Comparison of ENCODE assay signal across 8 mouse cellular contexts in the genomic region with DNA sequence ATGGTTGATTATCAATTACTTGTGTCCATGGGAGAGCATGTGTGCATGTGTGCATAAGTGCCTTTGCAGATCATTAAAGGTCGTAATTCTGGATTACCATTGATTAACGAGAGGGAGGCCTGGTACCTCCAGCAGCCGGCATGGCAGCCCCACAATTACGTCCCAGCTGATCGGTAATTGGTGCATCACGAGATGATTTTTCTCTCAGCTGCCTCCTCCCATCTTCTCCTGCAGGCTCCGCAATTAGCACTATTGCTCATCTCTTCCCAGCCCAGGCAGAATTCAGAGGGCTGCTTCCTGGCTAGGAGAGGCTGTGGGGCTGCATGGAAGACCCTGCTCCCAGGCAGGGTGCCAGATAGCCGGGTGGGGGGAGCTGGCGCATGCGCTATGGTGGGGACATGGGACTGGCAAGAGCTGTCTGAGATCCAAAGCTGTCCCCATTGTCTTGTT. TPM values are rescaled to one million over a fixed set of nuclear protein-coding genes. Genes with fewer than 3 reads are reported as not detected.
DNase-seq lines count a peak whose midpoint lies in the region; ATAC-seq and TF ChIP-seq lines count a peak whose summit lies in the region.

No protein-coding gene starts in this region.

- H3K4me2 ChIP-seq in neural tube, embryonic 13.5 days, result peak overlapping the region; percentile 34

- TF ChIP-seq CTCF in thymus, adult 2 months (IDR thresholded peaks at IDR 0.05; ENCODE audit: borderline replicate concordance, control insufficient read depth, extremely low read depth, insufficient read depth, low read length, poor library complexity), result no peak
- no peak for TF ChIP-seq CTCF in heart, adult 2 months (IDR thresholded peaks at IDR 0.05)

- peak; percentile 48 for DNase-seq in embryo, embryonic 10.5 days (ENCODE audit: low spot score)
- DNase-seq in embryo, embryonic 10 days (ENCODE audit: low spot score), result no peak
- DNase-seq in embryonic facial prominence, embryonic 10.5 days (ENCODE audit: low spot score), result peak; percentile 26
- peak; percentile 68 to 74 for DNase-seq in layer of hippocampus, adult 18-20 months (ENCODE audit: low spot score in 2 of 2)
- no peak for DNase-seq in thymus, adult 2 months
- DNase-seq in cerebellum, adult 8-10 months, result no peak
- DNase-seq in heart, adult 2 months, result no peak

- TF ChIP-seq POLR2A in thymus, adult 2 months (IDR thresholded peaks at IDR 0.05; ENCODE audit: control insufficient read depth, extremely low read depth, insufficient read depth, low read length, poor library complexity), result no peak
- TF ChIP-seq POLR2A in heart, adult 2 months (IDR thresholded peaks at IDR 0.05; ENCODE audit: insufficient read depth, low read depth, low read length), result no peak

- H3K36me3 ChIP-seq in embryonic facial prominence, embryonic 10.5 days (replicated peaks), result no peaks in the 10 kb centered on the region
- no peaks in the 10 kb centered on the region for H3K36me3 ChIP-seq in neural tube, embryonic 13.5 days
- no peaks in the 10 kb centered on the region for H3K36me3 ChIP-seq in thymus, adult 2 months (ENCODE audit: control insufficient read depth, insufficient read depth, low read length)
- H3K36me3 ChIP-seq in heart, adult 2 months (ENCODE audit: control insufficient read depth, insufficient read depth, low read length), result no peaks in the 10 kb centered on the region

- intact Hi-C loops in heart, adult 2 months (cut with DNase I), result no loop called here

- peaks cover 48% of the 10 kb centered on the region for H3K4me1 ChIP-seq in embryonic facial prominence, embryonic 10.5 days
- H3K4me1 ChIP-seq in neural tube, embryonic 13.5 days (replicated peaks), result peaks cover 53% of the 10 kb centered on the region
- peaks cover 24% of the 10 kb centered on the region for H3K4me1 ChIP-seq in thymus, adult 2 months (replicated peaks; ENCODE audit: control insufficient read depth, insufficient read depth, low read length)
- H3K4me1 ChIP-seq in heart, adult 2 months (ENCODE audit: control insufficient read depth, insufficient read depth, low read length), result peaks cover 7% of the 10 kb centered on the region

- peak overlapping the region; percentile 71 for H3K27ac ChIP-seq in embryonic facial prominence, embryonic 10.5 days (replicated peaks)
- peak overlapping the region; percentile 96 for H3K27ac ChIP-seq in neural tube, embryonic 13.5 days (replicated peaks)
- H3K27ac ChIP-seq in thymus, adult 2 months (ENCODE audit: control insufficient read depth, insufficient read depth, low read length), result no peak overlapping the region
- H3K27ac ChIP-seq in heart, adult 2 months, result no peak overlapping the region

- peak; percentile 91 for ATAC-seq in neural tube, embryonic 13.5 days (ENCODE audit: low read depth)

- peak overlapping the region; percentile 48 for H3K9ac ChIP-seq in neural tube, embryonic 13.5 days
- no peak overlapping the region for H3K9ac ChIP-seq in heart, adult 2 months (ENCODE audit: low read depth, low read length)

- peaks cover 55% of the 10 kb centered on the region for H3K27me3 ChIP-seq in embryonic facial prominence, embryonic 10.5 days (replicated peaks; ENCODE audit: low read depth, poor library complexity, severe bottlenecking)
- peaks cover 71% of the 10 kb centered on the region for H3K27me3 ChIP-seq in neural tube, embryonic 13.5 days
- H3K27me3 ChIP-seq in thymus, adult 2 months (ENCODE audit: control insufficient read depth, insufficient read depth, low read length), result no peaks in the 10 kb centered on the region
- H3K27me3 ChIP-seq in heart, adult 2 months (ENCODE audit: control insufficient read depth, insufficient read depth, low read length), result no peaks in the 10 kb centered on the region

- no peaks in the 10 kb centered on the region for H3K9me3 ChIP-seq in embryonic facial prominence, embryonic 10.5 days
- H3K9me3 ChIP-seq in neural tube, embryonic 13.5 days, result no peaks in the 10 kb centered on the region

- WGBS in embryonic facial prominence, embryonic 10.5 days, result 37% methylated on average over 10 of the region's 10 CpGs
- 11% methylated on average over 10 of the region's 10 CpGs for WGBS in neural tube, embryonic 13.5 days
- 91% methylated on average over 10 of the region's 10 CpGs for WGBS in thymus, adult 2 months
- WGBS in heart, adult 2 months, result 62% methylated on average over 10 of the region's 10 CpGs

- no peak for TF ChIP-seq EP300 in heart, adult 2 months (IDR thresholded peaks at IDR 0.05; ENCODE audit: insufficient read depth, low read depth, low read length)

- H3K79me2 ChIP-seq in heart, adult 2 months (replicated peaks; ENCODE audit: control insufficient read depth, insufficient read depth, low read length), result no peaks in the 10 kb centered on the region

- no peak overlapping the region for H3K4me3 ChIP-seq in embryonic facial prominence, embryonic 10.5 days
- no peak overlapping the region for H3K4me3 ChIP-seq in neural tube, embryonic 13.5 days
- H3K4me3 ChIP-seq in thymus, adult 2 months (ENCODE audit: control insufficient read depth, insufficient read depth, low read length), result no peak overlapping the region
- no peak overlapping the region for H3K4me3 ChIP-seq in heart, adult 2 months

RNA-seq across cellular contexts. Expression of a gene that starts 26.9 kb away (rescaled TPM):
- 13.5 and 17.3 TPM in 2 replicates for polyA plus RNA-seq in embryonic facial prominence, embryonic 10.5 days (2016; fragmentation: Nextera tagmentation; extraction: Ambion mirVana)
- 10 to 100 TPM; 76.4 to 76.9 TPM for total RNA-seq in layer of hippocampus, adult 18-20 months (2021)
- polyA plus RNA-seq in neural tube, embryonic 13.5 days (2015; fragmentation: Nextera tagmentation; extraction: Ambion mirVana), result 59.9 and 60.7 TPM in 2 replicates
- polyA plus RNA-seq in thymus, adult 2 months (2012; rRNA removed), result 38.6 and 46.1 TPM in 2 replicates
- total RNA-seq in heart, adult 2 months (2021), result 10 to 100 TPM; 32.6 to 36.9 TPM
- 15.6 and 20.1 TPM in 2 replicates for polyA plus RNA-seq in heart, adult 2 months (2012; rRNA removed)

RNA-seq across cellular contexts. Expression of a gene that starts 35.3 kb away (rescaled TPM):
- 35.1 and 37.1 TPM in 2 replicates for polyA plus RNA-seq in embryonic facial prominence, embryonic 10.5 days (2016; fragmentation: Nextera tagmentation; extraction: Ambion mirVana)
- total RNA-seq in layer of hippocampus, adult 18-20 months (2021), result 10 to 100 TPM; 72.9 to 75.1 TPM
- 39.2 and 45.6 TPM in 2 replicates for polyA plus RNA-seq in neural tube, embryonic 13.5 days (2015; fragmentation: Nextera tagmentation; extraction: Ambion mirVana)
- polyA plus RNA-seq in thymus, adult 2 months (2012; rRNA removed), result 43.8 and 56.5 TPM in 2 replicates
- total RNA-seq in heart, adult 2 months (2021), result 10 to 100 TPM; 43.8 to 45.1 TPM
- polyA plus RNA-seq in heart, adult 2 months (2012; rRNA removed), result 34.1 and 39.6 TPM in 2 replicates

Comparison
In these comparisons a context has a peak if more than half of its experiments do, and no peak if none do; other contexts are left out.
1. DNase-seq: peak in embryo, embryonic 10.5 days (single experiment), embryonic facial prominence, embryonic 10.5 days (single experiment) and layer of hippocampus, adult 18-20 months (2 of 2); none in embryo, embryonic 10 days (single experiment), thymus, adult 2 months (single experiment), cerebellum, adult 8-10 months (single experiment) and heart, adult 2 months (0 of 2).
2. H3K27ac ChIP-seq: peak in embryonic facial prominence, embryonic 10.5 days (single experiment) and neural tube, embryonic 13.5 days (single experiment); none in thymus, adult 2 months (single experiment) and heart, adult 2 months (single experiment).